Mouse (Mus musculus) brain, embryonic 14.5 days (tissue): ENCODE data around the gene Fam169a. TPM values are rescaled to one million over a fixed set of nuclear protein-coding genes. Genes with fewer than 3 reads are reported as not detected.

Experiments used
- DNase-seq: peaks from one replicate; pipeline ENCODE4 v3.0.0-alpha.2; 2011; ENCODE audit warnings: low read depth
- CTCF ChIP-seq: fragments of 200-500 bp; IDR thresholded peaks from 2 replicates; pipeline ENCODE4 v1.5.1; 2012; ENCODE audit warnings: inconsistent platforms, mild to moderate bottlenecking, moderate library complexity, borderline replicate concordance; ENCODE audit not compliant: insufficient read depth, insufficient read length; ENCODE audit errors: extremely low read depth
- POLR2A ChIP-seq: fragments of 200-500 bp; IDR thresholded peaks from 2 replicates; pipeline ENCODE4 v1.6.1; 2012; ENCODE audit warnings: mild to moderate bottlenecking, inconsistent platforms, borderline replicate concordance; ENCODE audit not compliant: poor library complexity, insufficient read depth, insufficient read length, severe bottlenecking; ENCODE audit errors: extremely low read depth
- polyA plus RNA-seq: library from polyadenylated mRNA; depleted of rRNA; stranded (reverse); fragments of >200 nt; gene quantifications from 2 replicates; pipeline ENCODE4 v1.2.3, GENCODE M21; 2012; rRNA removed

Fam169a gene
- polyA plus RNA-seq, 1 experiment = 17.0 TPM

- no peak for TF ChIP-seq POLR2A
- no peak for TF ChIP-seq CTCF
- no peak for DNase-seq
Observed at GRCm38 (mm10) chr13:97176731-97177130, 109.6 kb downstream of the Fam169a start.

- no peak for DNase-seq
- no peak for TF ChIP-seq POLR2A
- TF ChIP-seq CTCF = no peak
Observed at GRCm38 (mm10) chr13:97178943-97179342, 111.9 kb downstream of the Fam169a start.

DNA sequence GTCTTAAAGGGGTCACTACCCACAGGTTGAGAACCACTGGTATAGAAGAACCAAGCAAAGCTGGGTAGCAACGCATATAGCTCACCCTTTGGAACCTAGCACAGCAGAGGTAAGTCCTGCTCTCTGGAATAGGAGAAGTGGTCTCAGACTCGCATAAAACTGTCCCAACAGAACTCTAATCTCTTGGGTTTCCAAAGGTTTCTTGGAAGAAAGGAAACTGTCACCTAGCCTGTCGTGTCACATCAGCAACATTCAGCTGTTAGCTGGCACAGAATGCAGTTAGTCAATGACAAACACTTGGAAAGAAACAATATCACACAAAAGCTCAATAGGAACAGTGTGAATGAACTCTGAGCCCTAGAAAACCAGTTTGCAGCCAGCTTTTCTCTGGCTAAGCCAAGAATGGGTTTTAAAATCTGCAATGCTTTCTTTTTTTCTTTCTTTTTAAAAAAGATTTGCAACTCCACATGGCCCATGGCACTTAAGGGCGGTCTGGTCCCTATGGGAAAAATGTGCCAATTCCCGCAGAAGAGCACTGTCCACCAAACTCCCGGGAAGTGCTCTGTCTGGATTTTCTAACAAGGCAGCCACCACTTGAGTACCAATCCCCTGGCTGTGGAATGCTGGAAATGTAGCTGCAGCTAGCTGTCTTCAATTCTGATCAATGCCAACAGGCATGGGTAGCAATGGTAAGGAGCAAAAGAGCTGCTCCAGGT, 113.2 kb downstream of the Fam169a start:
- TF ChIP-seq CTCF = no peak
- TF ChIP-seq POLR2A = no peak
- peak; percentile 75 for DNase-seq

Other genes with a start within 250 kb of the Fam169a start
- gene Gcnt4, start 142.6 kb upstream of the Fam169a start, polyA plus RNA-seq = 0.11 and 0.15 TPM in 2 replicates
- gene 1700029F12Rik, start 32.9 kb upstream of the Fam169a start, polyA plus RNA-seq = not detected in 2 replicates
- gene Gm6169, start 32.0 kb downstream of the Fam169a start, polyA plus RNA-seq = 0.21 and 0.94 TPM in 2 replicates
- 34.5 and 35.4 TPM in 2 replicates for gene Gfm2, start 70.7 kb downstream of the Fam169a start, polyA plus RNA-seq
- gene Nsa2, start 70.7 kb downstream of the Fam169a start, polyA plus RNA-seq = 59.7 and 76.7 TPM in 2 replicates
- gene Hexb, start 131.1 kb downstream of the Fam169a start, polyA plus RNA-seq = 25.8 and 28.2 TPM in 2 replicates
- gene Enc1, start 173.8 kb downstream of the Fam169a start, polyA plus RNA-seq = 249 and 303 TPM in 2 replicates